Mouse (Mus musculus) adrenal gland, postnatal 14 days (tissue): Measurements from ENCODE around the gene Mphosph6. TPM values are rescaled to one million over a fixed set of nuclear protein-coding genes. Genes with fewer than 3 reads are reported as not detected.
A peak's percentile ranks its signal among the peaks of the same experiment; 100 is the strongest.

ENCODE experiments used
- DNase-seq: peaks from one replicate; pipeline ENCODE4 v3.0.0; 2021; ENCODE audit warnings: mixed read lengths
- long read RNA-seq, 2 experiments: library from polyadenylated mRNA; stranded (forward); transcript quantifications; one replicate each; pipeline ENCODE4 v2.0.0; 2021
- total RNA-seq: library from RNA; stranded (reverse); gene quantifications from 2 replicates; pipeline ENCODE4 v1.2.3, GENCODE M21; 2021

Gene Mphosph6
- total RNA-seq: 15.3 and 18.8 TPM in 2 replicates
- long read RNA-seq, experiment 1, transcript Mphosph6-201 (5 exons, 1,068 nt): major isoform, 13 of 16 reads
- long read RNA-seq, experiment 1, partial matches to known transcripts: 0 of 16 reads
- long read RNA-seq, experiment 1, other reads (novel, unspliced or antisense): 1 of 16 reads
- long read RNA-seq, experiment 2, transcript Mphosph6-201 (5 exons, 1,068 nt): major isoform, 9 of 12 reads
- long read RNA-seq, experiment 2, partial matches to known transcripts: 0 of 12 reads
- long read RNA-seq, experiment 2, other reads (novel, unspliced or antisense): 2 of 12 reads

DNA sequence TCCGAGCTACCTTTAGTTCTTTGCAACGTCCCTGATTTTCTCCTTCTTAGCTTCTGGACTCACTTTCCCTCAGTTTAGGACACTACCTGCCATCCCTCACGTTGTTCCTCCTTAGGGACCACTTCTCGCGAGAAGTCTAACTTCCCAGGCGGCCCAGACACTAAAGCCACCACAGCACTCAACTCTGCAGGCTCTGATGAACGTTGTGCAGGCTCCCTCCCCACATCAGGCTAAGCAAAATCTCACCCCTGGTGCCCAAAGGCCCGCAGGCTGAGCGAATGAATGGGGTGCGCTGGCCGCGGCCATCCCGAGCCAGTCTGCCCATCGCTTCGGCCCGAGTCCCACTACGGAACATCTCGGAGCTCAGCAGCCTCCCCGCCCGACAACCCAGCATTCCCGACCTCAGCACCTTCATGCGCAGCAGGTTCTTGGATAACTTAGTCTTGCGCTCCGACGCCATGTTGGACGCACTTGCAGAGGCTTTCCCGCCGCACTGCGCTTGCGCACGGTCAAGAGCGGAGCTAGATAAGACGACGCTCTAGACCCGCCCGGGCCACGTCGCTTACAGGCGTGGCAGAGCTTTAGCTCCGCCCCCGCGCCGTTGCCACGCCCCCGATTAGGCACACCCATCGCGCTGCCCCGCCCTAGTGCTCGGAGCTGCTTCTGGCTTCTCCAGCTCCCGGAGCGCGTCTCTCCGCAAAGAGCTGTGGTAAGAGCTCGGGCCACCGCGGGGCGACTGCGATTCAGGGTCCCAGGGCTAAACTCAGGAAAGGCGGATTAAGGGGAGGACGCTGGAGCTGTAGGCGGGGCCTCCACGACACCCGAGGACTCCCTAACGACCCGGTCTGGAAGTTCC lies at the start of gene Mphosph6:
Gene Mphosph6, minus strand, starts transcription at position 501 of the 856 bp plus-strand sequence.
- DNase-seq: peak; percentile 99

DNA sequence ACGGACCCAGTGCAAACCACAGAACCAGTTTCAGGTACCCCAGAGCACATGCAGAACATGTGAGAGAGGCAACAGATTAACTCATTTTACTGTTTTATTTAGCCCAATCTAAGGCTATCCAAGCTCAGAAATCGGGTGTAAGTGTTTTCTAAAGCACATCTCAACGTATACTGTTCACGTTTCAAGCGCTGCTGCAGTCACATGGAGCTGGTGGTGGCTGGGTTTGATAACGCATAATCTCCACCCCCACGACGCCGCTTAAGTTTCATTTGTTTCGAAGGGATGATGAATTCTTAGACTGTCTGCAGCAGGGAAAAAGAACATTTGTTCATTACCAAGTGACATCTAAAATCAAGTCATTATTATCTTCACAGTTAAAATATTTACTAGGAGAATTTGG lies 48.7 kb upstream of the Mphosph6 start:
- no peak for DNase-seq

DNA sequence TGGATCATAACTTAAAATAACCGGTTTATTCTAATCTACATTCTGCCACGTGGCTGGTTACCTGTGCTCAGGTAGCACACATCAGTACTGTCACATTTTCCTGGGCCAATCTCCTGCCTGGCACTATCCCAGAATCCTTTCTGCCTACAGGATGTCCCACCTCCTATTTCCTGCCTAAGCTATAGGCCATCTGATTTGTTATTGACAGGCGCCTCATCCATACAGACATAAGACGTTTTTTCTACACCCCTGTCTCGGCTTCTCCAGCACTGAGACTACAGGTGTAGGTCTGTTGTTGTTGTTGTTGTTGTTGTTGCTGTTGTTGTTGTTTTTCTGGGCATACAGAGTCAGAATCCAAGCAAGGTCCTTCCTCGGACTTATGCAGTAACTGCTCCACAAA lies 46.1 kb upstream of the Mphosph6 start:
- DNase-seq: no peak

DNA sequence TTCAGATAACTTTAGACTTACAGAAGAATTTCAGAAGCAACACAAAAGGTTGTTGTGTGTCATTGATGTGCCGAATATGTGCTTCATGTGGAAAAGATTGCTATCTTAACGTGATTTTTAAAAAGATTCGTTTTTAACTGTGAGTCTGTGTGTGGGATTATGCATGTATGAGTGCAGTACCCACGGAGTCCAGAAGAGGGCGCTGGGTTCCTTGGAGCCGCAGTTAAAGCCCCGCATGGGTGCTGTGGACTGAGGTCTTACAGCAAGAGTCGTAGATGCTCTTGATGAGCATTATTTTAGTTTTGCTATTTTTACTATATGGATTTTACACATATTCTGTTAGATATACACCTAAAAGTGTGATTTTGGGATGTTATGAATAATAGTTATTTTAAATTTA lies 42.0 kb upstream of the Mphosph6 start:
- no peak for DNase-seq

DNA sequence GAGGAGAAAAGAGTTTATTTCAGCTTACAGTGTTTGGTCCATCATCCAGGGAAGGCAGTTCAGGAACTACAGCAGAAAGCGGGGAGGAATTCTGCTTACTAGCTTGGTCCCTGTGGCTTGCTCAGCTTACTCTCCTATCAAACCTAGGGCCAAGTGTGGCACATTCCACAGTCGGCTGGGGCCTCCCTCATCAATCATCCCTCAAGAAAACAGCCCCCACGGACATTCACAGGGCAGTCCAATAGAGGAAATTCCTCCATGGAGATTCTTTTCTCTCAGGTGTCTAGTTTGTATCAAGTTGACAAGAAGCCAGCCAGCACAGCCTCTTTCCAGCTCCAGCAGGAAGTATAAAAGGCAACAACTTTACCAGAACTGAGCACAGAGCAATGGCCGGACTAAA lies 11.8 kb upstream of the Mphosph6 start:
- no peak for DNase-seq

DNA sequence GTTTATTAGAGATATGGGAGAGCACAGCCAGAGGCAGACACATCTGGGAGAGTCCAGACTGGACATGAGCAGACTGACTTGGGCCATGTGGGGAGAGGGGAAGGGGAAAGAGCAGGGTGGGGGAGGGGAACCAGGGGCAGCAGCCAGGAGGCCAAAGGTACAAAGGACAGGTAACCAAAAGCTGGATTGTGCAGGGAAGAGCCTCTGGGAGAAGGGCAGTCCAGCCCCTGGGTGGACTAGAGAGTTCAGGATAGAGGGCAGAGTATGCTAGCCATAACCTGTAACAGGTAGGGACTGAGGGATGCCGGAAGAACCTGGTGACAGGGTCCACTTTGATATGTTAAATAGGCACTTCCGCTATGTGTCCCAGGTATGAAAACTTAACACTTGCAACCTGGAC lies 8.9 kb upstream of the Mphosph6 start:
- no peak for DNase-seq

DNA sequence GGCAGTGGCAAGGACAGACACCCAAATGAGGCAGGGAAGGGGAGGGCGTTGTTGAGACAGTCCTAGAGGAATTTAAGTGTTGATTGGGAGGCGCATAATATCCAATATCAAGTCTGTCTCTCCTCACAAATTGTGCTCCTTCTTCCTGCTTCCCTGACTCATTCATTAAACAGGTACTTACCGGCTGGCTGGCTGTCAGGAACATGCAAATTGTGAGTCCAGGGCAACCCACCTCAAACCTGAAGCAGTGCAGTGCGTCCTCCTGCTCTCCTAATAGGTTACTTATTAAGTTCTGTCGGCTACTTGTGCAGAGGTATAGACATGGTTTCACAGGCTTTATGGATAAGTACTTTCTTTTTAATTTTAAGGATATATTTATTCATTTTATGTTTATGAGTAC lies 3.7 kb upstream of the Mphosph6 start:
- DNase-seq: no peak

DNA sequence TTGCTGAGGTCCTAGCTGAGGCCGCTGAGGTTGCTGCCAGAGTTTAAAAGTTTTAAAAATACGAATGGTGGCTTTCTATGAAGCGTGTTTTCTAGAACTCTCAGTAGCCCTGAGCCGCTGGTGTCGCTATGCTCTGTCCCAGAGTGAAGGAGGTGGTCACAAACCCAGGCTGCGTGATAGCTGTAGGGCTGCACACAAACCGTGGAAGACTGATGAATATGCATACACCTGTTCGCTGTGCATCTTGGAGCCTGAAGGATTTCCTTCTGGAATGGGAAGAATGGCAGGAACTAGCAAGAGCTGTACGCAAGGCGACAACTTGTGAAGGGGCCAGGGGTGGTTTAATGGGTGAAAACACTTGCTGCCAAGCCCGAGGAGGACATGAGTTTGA lies 551 bp upstream of the Mphosph6 start:
- no peak for DNase-seq

DNA sequence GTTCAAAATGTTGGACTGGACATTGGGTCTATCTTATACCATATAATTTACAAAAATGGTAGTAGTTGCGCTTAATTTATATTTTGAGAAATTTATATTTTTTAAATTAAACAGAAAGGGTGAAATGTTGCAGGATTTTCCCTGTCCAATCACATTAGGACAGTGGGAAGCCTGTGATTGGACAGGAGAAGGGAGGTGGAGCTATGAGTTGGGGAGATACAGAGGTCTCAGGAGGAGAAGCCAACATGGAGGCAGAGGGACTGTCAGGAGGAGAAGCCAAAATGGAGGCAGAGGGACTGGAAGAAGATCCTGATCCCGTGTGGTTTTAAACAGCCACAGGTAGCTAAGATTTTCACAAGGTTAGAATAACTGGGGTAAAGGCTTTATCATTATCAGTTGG lies 3.7 kb downstream of the Mphosph6 start:
- no peak for DNase-seq

DNA sequence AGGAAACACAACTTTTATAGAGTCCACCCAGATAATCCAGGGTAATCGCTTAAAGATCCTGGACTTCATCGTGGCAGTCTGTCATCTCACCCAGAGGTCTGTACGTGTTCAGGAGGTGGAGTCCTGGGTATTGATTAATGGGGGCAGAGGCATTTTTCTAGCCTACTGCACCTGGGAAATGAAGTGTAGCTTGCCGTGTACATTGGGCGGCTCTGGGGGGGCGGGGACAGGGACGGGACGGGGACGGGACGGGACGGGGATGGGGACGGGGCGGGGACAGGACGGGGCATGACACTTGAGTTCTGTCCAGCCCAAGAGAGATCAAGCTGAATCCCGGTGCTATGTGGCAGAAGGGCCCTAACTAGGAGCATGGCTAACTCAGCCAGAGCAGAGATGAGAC lies 5.3 kb downstream of the Mphosph6 start:
- no peak for DNase-seq

DNA sequence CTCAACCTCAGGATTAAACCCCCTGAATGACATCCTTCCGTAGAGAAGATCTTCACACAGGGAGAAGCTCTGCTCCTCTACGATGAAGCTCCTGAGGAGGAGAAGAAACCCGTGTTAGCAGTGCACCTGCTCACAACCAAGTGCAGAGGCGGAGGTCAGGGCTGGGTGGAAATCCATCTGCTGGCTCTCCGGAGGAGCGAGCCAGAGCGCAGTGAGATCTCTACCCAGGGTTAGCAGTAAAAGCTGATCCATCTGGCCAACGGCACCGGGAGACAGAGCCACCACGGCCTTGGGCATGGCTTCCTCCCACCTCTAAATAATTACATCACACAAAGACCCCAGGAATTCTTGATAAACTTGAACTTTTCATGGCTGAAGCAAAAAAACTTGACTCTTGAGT lies 7.2 kb downstream of the Mphosph6 start:
- DNase-seq: no peak

DNA sequence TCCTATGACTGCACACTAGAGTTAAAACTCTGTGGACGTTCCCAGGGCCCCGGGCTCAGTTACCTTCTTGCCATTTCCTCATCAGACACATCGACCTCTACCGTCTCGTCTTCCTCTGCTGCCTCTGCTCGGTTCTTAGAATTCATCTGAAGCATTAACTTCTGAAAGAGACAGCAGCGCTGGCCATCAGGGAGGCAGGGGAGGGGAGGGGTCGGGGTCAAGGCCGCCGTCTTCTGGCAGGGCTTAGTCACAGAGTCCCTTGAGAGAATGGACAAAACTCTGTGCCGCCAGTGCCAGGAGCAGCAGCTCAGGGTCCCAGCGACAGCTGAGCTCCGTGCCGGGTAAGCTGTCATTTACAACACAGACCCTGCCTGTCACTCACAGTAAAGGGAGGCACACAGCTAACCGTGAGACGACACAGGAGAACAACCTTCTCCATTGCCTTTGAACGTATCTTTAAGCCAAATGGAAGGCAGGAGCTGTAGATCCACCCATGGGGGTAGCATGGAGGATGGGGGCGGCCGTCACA lies 9.1 kb downstream of the Mphosph6 start:
- peak; percentile 64 for DNase-seq

DNA sequence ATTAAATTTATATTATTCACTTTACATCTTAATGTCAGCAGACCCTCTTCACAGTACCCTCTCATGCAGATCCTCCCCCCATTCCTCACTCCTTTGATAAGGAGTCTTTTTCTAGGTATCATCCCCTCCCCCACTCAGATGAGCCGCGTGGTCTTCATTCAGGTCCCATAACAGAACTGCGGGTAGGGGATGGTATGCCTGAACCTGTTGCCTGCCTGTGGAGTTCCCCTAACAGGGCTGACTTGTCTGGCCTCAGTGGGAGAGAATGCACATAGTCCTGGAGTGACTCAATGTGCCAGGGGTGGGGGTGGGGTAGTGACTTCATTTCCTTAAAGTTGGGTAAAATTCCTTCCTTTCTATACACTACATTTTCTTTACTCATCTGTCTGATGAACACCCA lies 15.3 kb downstream of the Mphosph6 start:
- DNase-seq: no peak

DNA sequence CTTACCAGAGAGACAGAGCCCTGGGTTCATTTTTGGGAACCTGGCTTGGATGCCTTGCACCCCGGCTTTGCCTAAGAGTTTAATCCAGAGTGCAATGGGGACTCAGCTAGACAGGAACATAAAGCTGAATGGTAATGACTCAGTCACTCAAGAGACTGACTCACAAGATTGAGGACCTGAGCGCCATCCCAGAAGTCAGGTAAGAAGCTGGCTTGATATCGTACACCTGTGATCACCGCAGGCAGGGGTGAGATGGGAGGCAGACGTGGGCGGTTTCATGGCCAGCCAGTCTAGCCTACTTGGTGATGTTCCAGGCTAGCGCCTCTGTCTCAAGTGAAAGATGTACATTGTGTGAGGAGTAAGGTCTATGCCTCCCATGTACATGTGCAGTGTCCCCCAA lies 18.7 kb downstream of the Mphosph6 start:
- DNase-seq: no peak

DNA sequence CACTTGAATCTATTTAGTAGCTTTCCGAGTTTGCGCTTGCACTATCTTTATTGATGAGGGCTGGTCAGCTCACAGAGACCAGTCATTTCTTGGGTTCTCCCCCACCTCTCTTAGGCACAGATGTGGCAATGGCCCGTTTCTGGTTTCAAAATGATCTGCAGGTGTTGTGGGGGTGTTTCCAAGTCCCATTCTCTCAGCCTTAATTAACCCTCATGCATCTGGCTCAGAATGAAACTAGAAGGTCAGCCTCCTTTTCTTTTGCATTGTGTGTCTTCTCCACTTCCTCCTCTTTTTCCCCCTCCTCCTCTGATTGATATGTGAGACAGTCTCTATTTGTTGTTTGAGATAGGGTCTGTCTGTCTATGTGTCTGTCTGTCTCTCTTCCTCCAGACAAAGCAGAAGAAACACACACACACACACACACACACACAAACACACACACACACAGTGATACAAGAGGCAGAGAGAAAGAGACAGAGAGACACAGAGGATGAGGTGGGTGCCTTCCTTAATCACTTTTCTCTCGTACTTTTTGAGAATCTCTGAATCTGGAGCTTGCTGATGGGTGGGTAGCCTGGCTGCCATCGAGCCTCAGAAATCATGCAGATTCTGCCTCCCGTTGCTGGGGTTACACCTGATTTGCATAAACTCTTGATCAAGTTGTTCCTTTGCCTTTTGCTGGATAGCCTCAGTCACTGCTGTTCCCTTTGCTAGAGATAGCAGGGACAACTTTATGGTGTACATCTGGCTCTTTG lies 20.2 kb downstream of the Mphosph6 start:
- DNase-seq: no peak

DNA sequence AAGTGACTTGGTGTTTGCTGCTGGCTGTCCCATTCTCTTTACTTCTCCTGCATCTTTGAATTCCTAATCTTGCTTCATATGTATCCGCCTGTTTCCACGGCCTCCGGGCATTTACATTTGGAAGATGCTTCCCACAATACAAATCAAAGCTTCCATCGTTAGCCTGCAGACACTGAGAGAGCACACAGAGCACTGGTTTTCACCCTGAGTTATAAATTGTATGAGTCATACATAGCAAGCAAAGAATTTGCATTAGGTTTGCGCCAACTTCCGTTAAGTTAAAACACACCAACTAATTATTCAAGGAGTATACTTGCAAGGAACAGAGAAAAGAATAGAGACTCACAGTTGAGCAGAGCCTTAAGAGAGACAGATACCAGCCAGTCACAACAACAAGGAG lies 22.4 kb downstream of the Mphosph6 start:
- DNase-seq: no peak

DNA sequence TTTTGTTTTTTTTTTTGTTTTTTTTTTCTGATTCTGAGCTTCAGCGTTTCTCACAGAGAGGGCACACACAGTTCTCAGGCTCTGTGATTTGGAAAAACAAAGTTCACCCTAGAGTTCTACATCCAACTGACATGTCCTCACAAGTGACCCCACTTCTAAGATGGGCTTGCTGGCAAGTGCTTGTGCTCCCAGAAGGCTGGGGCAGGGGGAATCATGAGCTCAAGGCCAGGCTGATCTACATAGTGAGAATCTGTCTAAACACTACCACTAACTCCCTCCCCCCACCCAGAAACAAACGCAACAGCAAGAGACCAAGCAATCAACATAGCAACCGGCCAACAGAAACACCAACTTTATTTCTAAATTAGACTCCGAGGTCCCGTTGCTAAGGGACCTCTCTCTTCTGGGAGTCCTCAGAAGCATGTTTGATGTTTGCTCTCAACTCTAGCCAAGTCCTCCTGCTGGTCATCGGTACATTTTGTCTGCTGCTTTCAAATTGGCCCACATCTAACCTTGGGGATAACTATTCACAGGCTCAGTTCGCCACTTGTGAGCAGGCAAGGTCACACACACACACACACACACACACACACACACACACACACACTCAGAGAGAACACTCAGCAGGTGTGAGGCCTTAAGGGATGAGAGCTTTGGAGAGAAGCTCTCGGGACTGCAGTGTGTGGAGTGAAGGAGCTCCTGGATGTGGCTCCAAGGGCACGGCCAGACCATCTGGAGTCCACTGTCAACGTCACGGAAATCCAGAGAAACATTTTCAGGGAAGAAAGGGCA lies 23.0 kb downstream of the Mphosph6 start:
- no peak for DNase-seq

DNA sequence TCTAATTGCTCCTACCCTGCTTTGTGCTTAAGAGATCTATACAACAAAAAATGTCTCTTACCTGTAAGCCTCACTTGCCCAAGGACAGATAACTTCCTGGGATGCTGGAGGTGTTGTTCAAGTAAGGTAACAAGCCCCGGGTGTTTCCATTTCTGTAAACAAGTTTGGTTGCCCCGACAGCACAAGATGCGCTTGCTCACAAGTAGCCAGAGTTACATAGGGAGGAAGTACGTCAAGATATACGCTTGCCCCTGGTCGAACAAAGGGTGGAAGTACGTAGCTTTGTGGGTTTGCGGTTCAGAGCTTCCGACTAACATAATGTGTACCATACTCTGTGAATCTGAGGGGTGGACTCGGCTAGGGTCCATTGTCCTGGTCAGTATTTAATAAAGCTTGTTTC lies 25.7 kb downstream of the Mphosph6 start:
- no peak for DNase-seq

DNA sequence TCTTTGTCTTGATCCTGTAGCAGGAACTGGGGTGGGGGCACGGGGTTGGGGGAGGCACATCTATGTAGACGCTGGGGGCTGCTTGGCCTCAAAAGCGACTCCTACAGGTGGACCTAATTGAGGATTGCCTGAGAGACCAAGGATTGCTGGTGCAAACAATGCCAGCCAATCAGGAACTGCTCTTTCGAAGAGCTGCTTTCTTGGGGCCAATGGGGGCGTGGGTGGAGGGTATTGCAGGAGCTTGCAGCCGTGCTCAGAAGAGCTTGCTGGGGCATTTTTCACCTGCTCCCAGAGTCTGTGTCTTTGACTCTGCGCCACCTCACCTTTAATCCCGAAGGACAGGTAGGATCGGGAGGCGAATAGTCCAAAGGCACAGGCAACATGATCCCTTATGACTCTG lies 26.1 kb downstream of the Mphosph6 start:
- DNase-seq: no peak

DNA sequence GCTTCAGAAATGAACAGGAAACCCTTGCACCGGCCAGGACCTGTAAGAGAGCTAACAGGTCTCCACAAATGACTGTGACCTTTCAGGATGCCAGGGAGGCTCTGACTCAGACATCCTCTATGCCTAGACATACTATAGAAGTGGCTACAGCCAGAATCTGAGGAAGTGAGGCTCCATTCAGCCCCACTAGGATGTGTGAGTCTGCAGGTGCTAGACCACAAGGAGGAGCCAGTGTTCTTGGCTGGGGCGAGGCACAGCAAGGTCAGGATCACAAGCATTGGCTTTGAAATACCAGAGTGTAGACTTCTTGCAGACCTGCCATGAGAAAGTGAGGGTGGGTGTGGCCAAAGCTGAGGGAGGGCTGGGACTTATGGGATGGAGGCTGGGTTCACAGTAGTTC lies 29.1 kb downstream of the Mphosph6 start:
- DNase-seq: peak; percentile 40

DNA sequence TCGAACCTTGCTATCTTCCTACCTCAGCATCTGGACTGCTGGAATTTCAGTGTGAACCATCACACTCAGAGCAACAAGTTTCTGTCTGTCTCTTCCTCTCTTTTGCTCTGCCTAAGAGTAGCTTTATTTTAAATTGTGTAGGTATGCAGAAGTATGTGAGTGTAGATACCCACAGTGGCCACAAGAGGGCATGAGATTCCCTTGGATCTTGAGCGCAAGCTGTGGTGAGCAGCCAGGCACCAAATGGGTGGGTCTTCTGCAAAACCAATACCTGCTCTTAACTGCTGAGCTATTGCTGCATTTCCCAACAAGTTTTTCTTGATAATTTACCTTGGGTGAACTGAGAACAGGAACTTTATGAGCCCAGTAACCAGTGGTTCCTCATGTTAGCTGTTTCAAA lies 29.6 kb downstream of the Mphosph6 start:
- peak; percentile 47 for DNase-seq
